Mouse (Mus musculus) spleen, postnatal 10 days (tissue): ENCODE data around the gene Kctd21.

Experiments used
- DNase-seq, 2 experiments: peaks; one replicate each; pipeline ENCODE4 v3.0.0; 2021 to 2022; ENCODE audit warnings: low spot score in 2 of 2

The Kctd21 gene

DNA sequence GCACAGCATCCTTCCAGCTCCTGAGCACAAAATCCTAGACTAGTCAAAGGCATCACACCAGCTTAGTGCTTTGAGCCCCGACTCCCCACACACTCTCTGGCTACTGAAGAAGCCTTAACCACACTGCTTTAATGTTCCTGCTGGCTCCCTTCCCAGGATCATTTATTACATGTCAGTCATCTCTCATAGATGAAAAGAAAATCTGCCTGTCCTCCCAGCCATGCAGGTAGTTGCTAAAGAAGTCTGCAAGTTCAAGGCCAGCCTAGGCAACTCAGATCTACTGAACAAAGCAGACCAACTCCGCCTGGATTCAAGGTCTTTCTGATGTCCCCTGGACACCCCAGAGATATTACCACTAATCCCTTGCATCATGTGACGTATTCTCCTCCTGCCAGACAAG, 14.4 kb upstream of the Kctd21 start:
- no peak for DNase-seq

DNA sequence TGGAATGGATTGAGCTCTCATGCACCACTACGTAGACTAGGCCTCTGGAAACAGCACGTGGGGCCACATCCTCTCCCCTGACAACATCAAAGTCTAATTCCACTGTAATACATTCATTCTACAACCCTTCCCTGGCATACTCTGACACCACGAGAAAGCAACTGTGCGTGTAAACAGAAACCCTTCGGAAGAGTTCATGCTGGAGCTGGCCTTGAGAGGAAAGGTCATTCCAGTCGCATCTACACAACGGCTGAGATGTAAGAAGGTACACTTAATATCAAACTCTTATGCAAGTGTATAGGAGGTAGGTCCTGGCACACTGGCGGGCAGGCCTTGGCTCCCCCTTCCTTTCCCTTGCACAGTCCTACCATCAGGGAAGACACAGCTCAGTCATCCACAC, 7.8 kb upstream of the Kctd21 start:
- no peak for DNase-seq

GRCm38 (mm10) chr7:97325156-97325985, 6.8 kb upstream of the Kctd21 start:
- DNase-seq: no peak

GRCm38 (mm10) chr7:97327376-97327775, 4.8 kb upstream of the Kctd21 start:
- no peak for DNase-seq

GRCm38 (mm10) chr7:97328891-97329588, 3.1 kb upstream of the Kctd21 start:
- DNase-seq: no peak

DNA sequence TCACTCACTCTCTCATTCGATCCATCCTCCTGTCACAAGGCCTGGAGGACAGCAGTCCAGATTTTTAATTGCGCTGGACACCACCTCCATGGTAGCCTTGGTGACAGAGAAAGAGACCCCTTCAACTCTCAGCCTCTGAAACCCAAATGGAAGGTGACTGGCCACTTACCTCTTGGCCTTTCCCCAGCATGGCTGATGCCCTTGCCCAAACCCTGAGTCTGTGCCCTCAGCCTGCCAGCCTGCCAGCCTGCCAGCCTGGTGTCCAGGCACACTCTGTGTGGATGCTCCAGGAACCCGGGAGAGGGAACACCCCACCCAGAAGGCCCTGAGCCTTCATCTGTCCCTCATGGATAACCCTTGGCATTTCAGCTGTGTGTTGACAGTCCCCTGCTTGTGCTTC, 2.5 kb upstream of the Kctd21 start:
- no peak for DNase-seq

GRCm38 (mm10) chr7:97330931-97331645, 1.0 kb upstream of the Kctd21 start:
- no peak for DNase-seq

GRCm38 (mm10) chr7:97332667-97333041, 527 bp downstream of the Kctd21 start:
- DNase-seq: no peak

DNA sequence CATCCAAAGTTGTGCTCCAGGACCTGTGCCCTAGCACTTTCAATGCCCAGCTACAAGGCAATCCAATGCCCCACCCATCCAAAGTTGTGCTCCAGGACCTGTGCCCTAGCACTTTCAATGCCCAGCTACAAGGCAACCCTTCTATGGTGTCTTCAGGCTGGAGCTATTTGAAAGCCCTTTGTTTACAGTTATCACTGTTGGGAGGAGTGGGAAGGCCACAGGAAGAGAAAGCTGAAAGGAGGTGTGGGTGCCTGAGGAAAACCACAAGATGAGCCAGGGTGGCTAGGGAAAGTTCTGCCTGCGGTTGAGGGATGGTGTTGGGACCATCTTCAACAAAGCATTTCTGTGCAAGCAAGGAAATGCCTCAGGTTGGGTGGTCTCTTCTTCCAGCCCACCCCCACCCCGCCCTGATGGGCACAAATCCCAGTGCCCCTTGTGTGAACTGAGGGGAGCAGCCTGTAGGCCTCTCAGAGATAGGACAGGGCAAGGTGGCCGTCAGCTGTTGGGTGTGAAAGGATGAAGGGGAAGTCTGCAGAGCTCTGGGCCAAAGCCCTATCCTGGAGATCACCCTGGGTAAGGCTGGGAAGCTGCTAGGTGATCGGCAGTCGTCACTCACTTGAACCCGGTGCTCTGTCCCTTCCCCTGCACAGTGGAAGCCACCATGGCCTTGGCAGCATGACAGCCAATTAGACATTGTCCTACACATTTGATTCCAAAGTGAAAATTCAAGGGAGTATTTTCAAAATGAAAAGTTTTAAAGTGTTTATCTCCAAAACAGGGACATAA, 1.2 kb downstream of the Kctd21 start:
- DNase-seq: no peak

DNA sequence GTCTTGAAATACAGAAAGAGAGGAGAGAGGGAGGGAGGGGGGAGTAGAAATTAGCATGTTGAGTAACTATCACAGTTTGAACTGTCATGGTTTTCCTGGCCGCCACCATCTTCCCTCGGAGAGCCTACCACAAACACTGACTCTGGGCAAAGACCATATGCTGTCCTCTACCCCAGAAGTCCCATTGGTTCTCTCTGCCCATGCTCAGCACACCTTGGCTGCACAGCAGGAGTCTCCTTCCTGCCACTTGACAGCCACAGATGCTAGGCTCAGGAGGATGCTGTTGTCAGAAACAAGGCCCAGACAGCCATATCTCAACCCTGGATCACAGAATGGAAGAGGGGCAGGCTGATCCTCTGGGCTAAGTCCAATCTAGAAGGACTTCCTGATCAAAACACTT, 2.3 kb downstream of the Kctd21 start:
- DNase-seq: no peak

DNA sequence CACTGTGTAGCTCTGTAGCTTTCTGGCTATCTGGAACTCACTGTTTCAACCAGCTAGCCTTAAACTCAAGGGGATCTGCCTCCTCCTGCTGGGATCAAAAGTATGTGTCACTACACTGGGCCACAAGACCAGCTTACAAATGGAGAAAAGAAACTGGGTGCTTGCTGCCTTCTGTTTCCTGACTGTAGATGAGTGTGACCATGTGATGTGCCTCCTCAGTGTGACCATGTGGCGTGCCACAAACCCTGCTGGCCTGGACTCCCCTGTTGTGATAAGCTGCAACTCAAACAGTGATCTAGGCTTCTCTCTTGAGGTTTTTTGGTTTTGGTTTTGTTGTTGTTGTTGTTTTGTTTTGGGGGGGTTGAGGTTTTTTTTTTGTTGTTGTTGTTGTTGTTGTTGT, 4.6 kb downstream of the Kctd21 start:
- DNase-seq: no peak

GRCm38 (mm10) chr7:97338593-97338992, 6.5 kb downstream of the Kctd21 start:
- DNase-seq: no peak

DNA sequence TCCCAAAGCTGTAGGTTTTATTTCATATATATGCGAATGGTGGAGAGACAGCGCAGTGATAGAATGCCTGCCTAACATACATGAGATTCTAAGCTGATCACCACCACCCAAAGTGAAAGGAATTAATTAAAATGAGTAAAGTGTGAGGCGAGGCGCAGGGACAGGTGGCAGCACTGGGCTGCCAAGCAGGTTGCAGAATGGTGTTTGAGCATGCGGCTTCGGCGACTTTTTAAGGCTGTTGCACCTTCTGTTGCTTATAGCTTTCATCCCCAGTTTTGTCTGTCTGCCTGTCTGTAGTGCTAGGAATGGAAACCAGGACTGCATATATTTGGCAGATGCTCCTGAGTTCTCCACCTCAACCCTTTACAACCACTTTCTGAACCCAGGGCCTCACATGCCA, 7.5 kb downstream of the Kctd21 start:
- no peak for DNase-seq

GRCm38 (mm10) chr7:97340907-97341849, 9.1 kb downstream of the Kctd21 start:
- DNase-seq: no peak

GRCm38 (mm10) chr7:97342961-97343360, 10.8 kb downstream of the Kctd21 start:
- DNase-seq: no peak

GRCm38 (mm10) chr7:97344655-97345054, 12.5 kb downstream of the Kctd21 start:
- peak in 1 of 2 experiments; percentile 4 for DNase-seq

DNA sequence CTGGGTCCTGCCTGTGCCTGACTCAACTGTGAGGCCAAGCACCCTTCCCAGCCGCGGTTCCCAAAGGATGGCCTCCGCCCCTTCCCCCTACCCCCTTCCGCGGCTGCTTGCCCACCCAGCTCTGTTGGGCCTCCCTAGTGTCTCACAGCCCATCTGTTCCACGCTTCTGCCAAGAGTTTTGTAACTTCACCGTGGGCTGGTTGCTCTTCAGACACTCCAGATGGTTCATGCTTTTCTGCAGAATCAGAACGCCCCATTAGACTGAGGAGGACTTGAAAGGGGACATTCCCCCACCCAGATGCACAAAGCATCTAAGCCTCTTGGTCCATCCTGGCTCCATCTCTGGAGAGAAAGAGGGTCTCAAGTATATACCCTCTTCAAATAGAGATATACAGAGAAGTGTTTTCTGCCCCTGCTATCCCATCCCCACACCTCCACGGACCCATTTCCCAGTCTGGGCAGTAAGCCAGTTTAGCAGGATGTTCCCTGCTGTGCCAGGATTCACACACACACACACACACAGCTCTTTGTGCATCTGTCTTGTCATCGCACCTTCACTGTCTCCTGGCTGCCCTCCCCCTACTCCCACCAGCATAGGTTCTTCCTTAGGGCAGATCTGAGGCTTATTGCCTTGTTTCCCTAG, 13.2 kb downstream of the Kctd21 start:
- DNase-seq: peak in 1 of 2 experiments; percentile 7

DNA sequence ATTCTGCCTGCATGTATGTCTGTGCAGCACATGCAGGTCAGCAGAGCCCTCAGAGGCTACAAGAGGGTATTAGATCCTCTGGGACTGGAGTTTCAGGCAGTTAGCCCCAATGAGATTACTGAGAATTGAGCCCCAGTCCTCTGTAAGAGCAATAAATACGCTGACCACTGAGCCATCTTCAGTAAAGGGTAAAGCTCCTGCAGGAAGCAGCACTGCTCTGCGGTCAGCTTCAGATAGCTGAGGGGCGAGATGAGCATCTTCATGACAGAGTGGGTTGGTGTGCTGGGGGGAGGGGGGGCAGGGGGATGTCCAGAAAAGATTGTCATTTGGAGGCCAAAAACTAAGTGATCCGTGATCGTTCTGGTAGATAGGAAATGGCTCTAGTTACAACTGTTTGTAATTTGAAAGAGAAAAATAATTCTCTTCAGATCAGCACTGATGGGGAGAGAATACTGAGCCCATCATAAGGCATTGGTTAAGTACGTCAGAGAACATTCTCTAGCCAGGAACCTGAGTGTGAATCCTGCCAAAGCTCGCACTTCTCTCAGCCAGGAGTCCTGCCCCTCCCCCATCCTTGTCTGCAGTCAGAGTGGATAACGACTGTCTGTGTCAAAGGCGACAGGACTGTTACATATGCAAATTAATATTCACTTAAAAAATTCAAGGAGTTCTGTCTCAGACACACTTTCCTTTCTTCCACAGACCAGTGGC, 14.1 kb downstream of the Kctd21 start:
- DNase-seq: peak in 1 of 2 experiments; percentile 10

GRCm38 (mm10) chr7:97346822-97347166, 14.7 kb downstream of the Kctd21 start:
- DNase-seq: peak in 1 of 2 experiments; percentile 6

DNA sequence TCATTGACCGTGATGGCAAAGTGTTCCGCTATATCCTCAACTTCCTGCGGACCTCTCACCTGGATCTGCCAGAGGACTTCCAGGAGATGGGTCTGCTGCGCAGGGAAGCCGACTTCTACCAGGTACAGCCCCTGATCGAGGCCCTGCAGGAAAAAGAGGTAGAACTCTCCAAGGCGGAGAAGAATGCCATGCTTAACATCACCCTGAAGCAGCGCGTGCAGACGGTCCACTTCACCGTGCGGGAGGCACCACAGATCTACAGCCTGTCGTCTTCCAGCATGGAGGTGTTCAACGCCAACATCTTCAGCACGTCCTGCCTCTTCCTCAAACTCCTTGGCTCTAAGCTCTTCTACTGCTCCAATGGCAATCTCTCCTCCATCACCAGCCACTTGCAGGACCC, 15.3 kb downstream of the Kctd21 start:
- DNase-seq: no peak
